Mouse (Mus musculus) cerebellum, adult 2 months (tissue): Measurements from ENCODE around the gene Gm49387. TPM values are rescaled to one million over a fixed set of nuclear protein-coding genes. Genes with fewer than 3 reads are reported as not detected.

ENCODE experiments used
- DNase-seq, 2 experiments: peaks; one replicate each; pipeline ENCODE4 v3.0.0; 2021
- H3K27ac ChIP-seq: fragments of 200-500 bp; 2 replicates; pipeline ENCODE4 v1.5.1; 2012; ENCODE audit warnings: low read length, control low read depth, inconsistent platforms; ENCODE audit not compliant: insufficient read depth
- H3K27me3 ChIP-seq: fragments of 200-500 bp; 2 replicates; pipeline ENCODE4 v1.6.1; 2012; ENCODE audit warnings: inconsistent platforms, mild to moderate bottlenecking, low read length, moderate library complexity; ENCODE audit not compliant: control insufficient read depth, insufficient read depth
- H3K4me1 ChIP-seq: fragments of 200-500 bp; 2 replicates; pipeline ENCODE4 v1.6.1; 2011; ENCODE audit warnings: low read length; ENCODE audit not compliant: control insufficient read depth, insufficient read depth
- H3K4me3 ChIP-seq: fragments of 200-500 bp; replicated peaks from 2 replicates; pipeline ENCODE3; 2011; ENCODE audit warnings: mild to moderate bottlenecking, low read depth, low read length, control low read depth; ENCODE audit not compliant: insufficient read depth
- CTCF ChIP-seq: fragments of 200-500 bp; IDR thresholded peaks from 2 replicates; pipeline ENCODE4 v1.5.1; 2011; ENCODE audit warnings: low read depth, mild to moderate bottlenecking, control low read depth, low read length, moderate library complexity, borderline replicate concordance; ENCODE audit not compliant: insufficient read depth
- POLR2A ChIP-seq: fragments of 200-500 bp; IDR thresholded peaks from 2 replicates; pipeline ENCODE4 v1.6.1; 2011; ENCODE audit warnings: low read length, control low read depth, borderline replicate concordance; ENCODE audit not compliant: insufficient read depth
- WGBS: fragments of 180-500 bp; shearing (Covaris S2); methylation state at CpG from one replicate; pipeline ENCODE4 v1.1.7; 2018; 5-methylcytosine and 5-hydroxymethylcytosine counted together
- polyA plus RNA-seq: library from polyadenylated mRNA; depleted of rRNA; stranded (reverse); fragments of >200 nt; gene quantifications from 2 replicates; pipeline ENCODE4 v1.2.3, GENCODE M21; 2012

Gm49387 gene
- polyA plus RNA-seq, 1 experiment = not detected

- Histone ChIP-seq H3K27ac (peak overlapping the region; percentile 18; the same call in 1 of the 2 replicates), H3K4me3 (no peak overlapping the region), H3K27me3 (no peaks in the 10 kb centered on the region), H3K4me1 (peaks cover 5% of the 10 kb centered on the region; the same call in 1 of the 2 replicates)
- 72% methylated on average over 10 of the region's 10 CpGs for WGBS
- TF ChIP-seq CTCF (no peak), POLR2A (no peak)
- no peak for DNase-seq
Measured at GRCm38 (mm10) chr14:31659501-31660181, 19.0 kb upstream of the Gm49387 start.

GRCm38 (mm10) chr14:31658126-31658680 lies 17.5 kb upstream of the Gm49387 start:
- 70% methylated on average over 8 of the region's 8 CpGs for WGBS
- H3K4me1 ChIP-seq = peaks cover 5% of the 10 kb centered on the region; the same call in 1 of the 2 replicates
- TF ChIP-seq CTCF = no peak
- TF ChIP-seq POLR2A = no peak
- DNase-seq = no peak
- no peak overlapping the region for H3K27ac ChIP-seq
- H3K27me3 ChIP-seq = no peaks in the 10 kb centered on the region
- no peak overlapping the region for H3K4me3 ChIP-seq

- peak; percentile 92 for TF ChIP-seq CTCF
- no peak for TF ChIP-seq POLR2A
- no peaks in the 10 kb centered on the region for H3K4me1 ChIP-seq
- 42% methylated on average over 5 of the region's 5 CpGs for WGBS
- DNase-seq = peak; percentile 71 to 80
- no peak overlapping the region for H3K4me3 ChIP-seq
- H3K27ac ChIP-seq = no peak overlapping the region
- H3K27me3 ChIP-seq = no peaks in the 10 kb centered on the region
Measured at GRCm38 (mm10) chr14:31656857-31657645, 16.4 kb upstream of the Gm49387 start.

GRCm38 (mm10) chr14:31656386-31656785 lies 15.7 kb upstream of the Gm49387 start:
- 81% methylated on average over 7 of the region's 7 CpGs for WGBS
- TF ChIP-seq CTCF (no peak), POLR2A (no peak)

GRCm38 (mm10) chr14:31655406-31655805 lies 14.7 kb upstream of the Gm49387 start:
- H3K27me3 ChIP-seq = no peaks in the 10 kb centered on the region
- DNase-seq = no peak
- no peak overlapping the region for H3K27ac ChIP-seq
- WGBS = 80% methylated on average over 14 of the region's 14 CpGs
- no peak overlapping the region for H3K4me3 ChIP-seq
- H3K4me1 ChIP-seq = no peaks in the 10 kb centered on the region
- TF ChIP-seq POLR2A = no peak
- no peak for TF ChIP-seq CTCF

More at GRCm38 (mm10) chr14:31656386-31656785, 15.7 kb upstream of the Gm49387 start:
- Histone ChIP-seq H3K27ac (no peak overlapping the region), H3K27me3 (no peaks in the 10 kb centered on the region), H3K4me1 (no peaks in the 10 kb centered on the region), H3K4me3 (no peak overlapping the region)
- no peak for DNase-seq

GRCm38 (mm10) chr14:31654816-31655215 lies 14.1 kb upstream of the Gm49387 start:
- Histone ChIP-seq H3K4me1 (no peaks in the 10 kb centered on the region), H3K27me3 (no peaks in the 10 kb centered on the region), H3K4me3 (no peak overlapping the region), H3K27ac (no peak overlapping the region)
- TF ChIP-seq CTCF (no peak), POLR2A (no peak)
- no peak for DNase-seq
- WGBS = 45% methylated on average over 5 of the region's 5 CpGs

- WGBS = 85% methylated on average over 14 of the region's 14 CpGs
- Histone ChIP-seq H3K27me3 (no peaks in the 10 kb centered on the region), H3K27ac (no peak overlapping the region), H3K4me1 (no peaks in the 10 kb centered on the region), H3K4me3 (no peak overlapping the region)
- DNase-seq = no peak
- TF ChIP-seq CTCF = no peak
- no peak for TF ChIP-seq POLR2A
Measured at GRCm38 (mm10) chr14:31653101-31653875, 12.6 kb upstream of the Gm49387 start.
